Mouse (Mus musculus): ENCODE results near the gene Suox. TPM values are rescaled to one million over a fixed set of nuclear protein-coding genes. Genes with fewer than 3 reads are reported as not detected.
"Not testable (repeated sequence)": the region's sequence is repeated elsewhere in the genome, so short reads cannot be mapped to it uniquely, and the experiment has no call there.

The Suox gene
- total and polyA plus RNA-seq, 2 experiments from 2014 or later, result 10.3 to 15.5 TPM

DNA sequence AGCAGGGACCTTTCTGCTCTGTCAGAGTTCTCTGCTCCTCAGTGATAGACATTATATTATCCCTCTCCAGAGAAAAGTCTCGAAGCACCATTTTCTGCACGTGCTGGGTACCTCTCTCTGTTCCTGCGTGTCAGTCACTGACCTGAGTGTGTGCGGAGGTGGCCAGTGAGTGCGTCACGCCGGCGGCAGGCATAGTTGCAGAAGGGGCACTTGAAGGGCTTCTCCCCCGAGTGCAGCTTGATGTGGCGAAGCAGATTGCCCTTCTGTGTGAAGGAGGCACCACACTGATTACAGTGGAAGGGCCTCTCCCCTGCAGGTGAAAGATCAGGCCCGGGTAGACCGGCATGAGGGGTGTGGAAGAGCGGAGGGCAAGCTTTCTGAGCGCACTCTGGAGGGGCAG, 33.9 kb downstream of the Suox start:
- Histone ChIP-seq H3K4me3 (ENCODE audit: low read length) (no peak overlapping the region), H3K27ac (no peak overlapping the region), H3K4me1 (ENCODE audit: insufficient read depth, low read length) (peaks cover 13% of the 10 kb centered on the region; the same call in 1 of the 2 replicates), H3K4me2 (ENCODE audit: low read depth, low read length) (no peak overlapping the region), H3K36me3 (ENCODE audit: insufficient read depth, low read length) (peaks cover 31% of the 10 kb centered on the region), H3K27me3 (ENCODE audit: insufficient read depth, low read length) (no peaks in the 10 kb centered on the region), H3K9ac (replicated peaks; ENCODE audit: low read length) (no peak overlapping the region), H3K9me3 (ENCODE audit: low read length) (no peaks in the 10 kb centered on the region)
- TF ChIP-seq CTCF (IDR thresholded peaks at IDR 0.05; ENCODE audit: low read depth), result no peak
- ATAC-seq, result no peak
- 87% methylated on average over 14 of the region's 14 CpGs for WGBS
- DNase-seq (ENCODE audit: low spot score), result no peak

DNA sequence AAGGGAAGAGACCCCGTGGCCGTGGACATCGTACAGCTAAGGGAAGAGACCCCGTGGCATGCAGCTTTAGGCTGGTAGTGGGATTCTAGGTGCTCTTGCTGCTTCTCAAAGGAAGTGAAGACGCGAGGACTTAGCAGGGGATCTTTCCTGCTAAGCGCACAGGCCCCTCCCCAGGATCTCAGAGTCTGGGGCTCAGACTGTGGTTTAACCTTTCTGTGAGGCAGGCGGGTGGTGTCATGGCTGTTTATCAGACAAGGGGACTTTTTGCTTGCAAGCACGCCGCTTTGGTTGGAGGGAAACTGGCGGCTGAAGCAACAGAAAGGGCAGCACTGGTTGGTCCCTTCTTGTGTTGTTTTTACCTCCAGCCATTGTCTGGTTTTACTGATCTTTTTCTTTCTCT, 36.9 kb downstream of the Suox start:
- H3K4me2 ChIP-seq (ENCODE audit: low read depth, low read length), result peak overlapping the region; percentile 23; the same call in 1 of the 2 replicates
- H3K4me3 ChIP-seq (ENCODE audit: low read length), result no peak overlapping the region
- no peak overlapping the region for H3K27ac ChIP-seq
- H3K36me3 ChIP-seq (ENCODE audit: insufficient read depth, low read length), result peaks cover 44% of the 10 kb centered on the region
- no peak for TF ChIP-seq CTCF (IDR thresholded peaks at IDR 0.05; ENCODE audit: low read depth)
- ATAC-seq (no peak), DNase-seq (ENCODE audit: low spot score) (no peak)
- H3K9ac ChIP-seq (replicated peaks; ENCODE audit: low read length), result no peak overlapping the region
- no peaks in the 10 kb centered on the region for H3K9me3 ChIP-seq (ENCODE audit: low read length)
- 13% methylated on average over 11 of the region's 11 CpGs for WGBS
- no peaks in the 10 kb centered on the region for H3K4me1 ChIP-seq (ENCODE audit: insufficient read depth, low read length)
- H3K27me3 ChIP-seq (ENCODE audit: insufficient read depth, low read length), result no peaks in the 10 kb centered on the region

DNA sequence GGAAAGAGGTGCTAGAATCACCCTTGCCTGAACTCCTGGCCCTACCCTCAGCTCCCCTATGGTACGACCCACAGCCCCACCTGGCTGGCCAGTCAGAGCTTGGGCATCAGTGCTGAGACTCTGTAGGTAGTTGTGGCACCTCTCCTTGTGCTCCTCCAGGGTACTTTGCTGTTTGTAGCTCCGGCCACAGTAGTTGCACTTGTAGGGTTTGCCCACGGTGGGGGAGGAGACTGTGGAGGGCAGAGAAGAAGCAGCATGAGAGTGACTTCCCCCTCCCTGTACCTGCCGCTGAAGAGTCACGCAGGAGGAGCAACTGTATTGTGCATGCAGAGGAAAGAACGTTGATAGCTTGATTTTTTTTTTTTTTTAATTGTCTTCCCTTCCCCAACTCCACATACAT, 37.3 kb downstream of the Suox start:
- no peak for TF ChIP-seq CTCF (IDR thresholded peaks at IDR 0.05; ENCODE audit: low read depth)
- no peak overlapping the region for H3K4me3 ChIP-seq (ENCODE audit: low read length)
- no peak overlapping the region for H3K27ac ChIP-seq
- WGBS, result 47% methylated on average over 6 of the region's 6 CpGs
- H3K9me3 ChIP-seq (ENCODE audit: low read length), result no peaks in the 10 kb centered on the region
- H3K4me2 ChIP-seq (ENCODE audit: low read depth, low read length), result peak overlapping the region; percentile 23; the same call in 1 of the 2 replicates
- H3K36me3 ChIP-seq (ENCODE audit: insufficient read depth, low read length), result peaks cover 44% of the 10 kb centered on the region
- H3K9ac ChIP-seq (replicated peaks; ENCODE audit: low read length), result no peak overlapping the region
- DNase-seq (ENCODE audit: low spot score) (no peak), ATAC-seq (no peak)
- no peaks in the 10 kb centered on the region for H3K27me3 ChIP-seq (ENCODE audit: insufficient read depth, low read length)
- no peaks in the 10 kb centered on the region for H3K4me1 ChIP-seq (ENCODE audit: insufficient read depth, low read length)

DNA sequence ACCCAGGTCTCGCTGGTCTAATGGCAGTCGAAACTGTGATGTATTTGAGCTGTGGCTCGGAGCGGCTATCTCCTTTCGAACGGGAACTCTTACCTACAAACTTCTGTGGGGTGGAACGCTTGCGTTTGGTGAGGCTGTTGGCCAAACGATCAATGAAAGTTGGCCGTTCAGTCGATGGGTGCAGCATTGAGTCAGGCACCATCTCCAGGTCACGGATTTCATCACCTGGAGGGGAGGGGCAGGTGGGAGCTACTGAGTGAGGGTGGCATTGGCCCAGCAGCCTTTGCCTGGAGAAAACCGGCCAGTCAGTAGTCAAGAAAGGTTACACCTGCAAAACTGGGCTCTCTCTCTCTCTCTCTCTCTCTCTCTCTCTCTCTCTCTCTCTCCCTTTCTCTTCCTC, 38.2 kb downstream of the Suox start:
- H3K36me3 ChIP-seq (ENCODE audit: insufficient read depth, low read length), result peaks cover 36% of the 10 kb centered on the region
- ATAC-seq, result no peak
- no peak for DNase-seq (ENCODE audit: low spot score)
- no peak overlapping the region for H3K4me3 ChIP-seq (ENCODE audit: low read length)
- no peaks in the 10 kb centered on the region for H3K4me1 ChIP-seq (ENCODE audit: insufficient read depth, low read length)
- WGBS, result 96% methylated on average over 13 of the region's 13 CpGs
- H3K27ac ChIP-seq, result no peak overlapping the region
- no peaks in the 10 kb centered on the region for H3K9me3 ChIP-seq (ENCODE audit: low read length)
- H3K4me2 ChIP-seq (ENCODE audit: low read depth, low read length), result no peak overlapping the region
- H3K9ac ChIP-seq (replicated peaks; ENCODE audit: low read length), result no peak overlapping the region
- H3K27me3 ChIP-seq (ENCODE audit: insufficient read depth, low read length), result no peaks in the 10 kb centered on the region
- no peak for TF ChIP-seq CTCF (IDR thresholded peaks at IDR 0.05; ENCODE audit: low read depth)

DNA sequence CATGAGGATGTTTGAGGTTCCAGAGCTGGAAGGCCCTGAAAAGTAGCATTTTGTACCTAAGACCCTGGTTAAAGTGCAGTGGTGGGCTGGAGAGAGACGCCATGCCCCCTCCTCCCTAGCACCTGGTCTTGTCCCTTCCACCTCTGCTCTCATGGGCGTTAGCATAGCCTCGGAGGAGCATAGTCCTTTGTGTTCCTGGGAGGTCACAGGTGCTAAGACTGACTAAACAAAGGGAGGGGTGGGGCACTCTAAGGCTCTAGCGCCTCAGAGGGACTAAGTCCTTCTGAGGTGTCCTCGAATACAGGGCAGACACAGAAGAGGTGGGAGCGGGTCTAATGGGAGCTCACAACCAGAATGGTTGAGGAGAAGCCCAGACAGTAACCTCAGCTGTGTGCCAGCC, 42.3 kb downstream of the Suox start:
- Histone ChIP-seq H3K9me3 (ENCODE audit: low read length) (no peaks in the 10 kb centered on the region), H3K36me3 (ENCODE audit: insufficient read depth, low read length) (peaks cover 26% of the 10 kb centered on the region), H3K27ac (no peak overlapping the region), H3K4me1 (ENCODE audit: insufficient read depth, low read length) (no peaks in the 10 kb centered on the region), H3K27me3 (ENCODE audit: insufficient read depth, low read length) (no peaks in the 10 kb centered on the region), H3K9ac (replicated peaks; ENCODE audit: low read length) (no peak overlapping the region), H3K4me3 (ENCODE audit: low read length) (no peak overlapping the region), H3K4me2 (ENCODE audit: low read depth, low read length) (no peak overlapping the region)
- 25% methylated on average over 6 of the region's 6 CpGs for WGBS
- DNase-seq (ENCODE audit: low spot score) (no peak), ATAC-seq (no peak)
- no peak for TF ChIP-seq CTCF (IDR thresholded peaks at IDR 0.05; ENCODE audit: low read depth)

DNA sequence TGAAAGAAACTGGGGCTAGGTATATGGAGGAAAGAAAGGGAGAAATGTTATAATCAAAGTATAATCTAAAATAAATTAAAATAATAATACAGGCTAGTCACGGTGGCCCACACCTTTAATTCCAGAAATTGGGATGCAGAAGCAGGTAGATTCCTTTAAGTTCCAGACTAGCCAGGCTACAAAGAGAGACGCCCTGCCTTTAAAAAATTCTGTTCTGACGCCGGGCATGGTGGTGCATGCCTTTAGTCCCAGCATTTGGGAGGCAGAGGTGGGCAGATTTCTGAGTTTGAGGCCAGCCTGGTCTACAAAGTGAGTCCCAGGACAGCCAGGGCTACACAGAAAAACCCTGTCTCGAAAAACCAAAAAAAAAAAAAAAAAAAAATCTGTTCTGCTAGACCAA, 43.6 kb downstream of the Suox start:
- 86% methylated on average over 5 of the region's 5 CpGs for WGBS
- not testable (repeated sequence) for H3K27me3 ChIP-seq (ENCODE audit: insufficient read depth, low read length); ATAC-seq; H3K4me2 ChIP-seq (ENCODE audit: low read depth, low read length); H3K9me3 ChIP-seq (ENCODE audit: low read length); H3K4me3 ChIP-seq (ENCODE audit: low read length); H3K4me1 ChIP-seq (ENCODE audit: insufficient read depth, low read length); H3K27ac ChIP-seq; DNase-seq (ENCODE audit: low spot score); H3K9ac ChIP-seq (replicated peaks; ENCODE audit: low read length)
- peaks cover 16% of the 10 kb centered on the region; the same call in 1 of the 2 replicates for H3K36me3 ChIP-seq (ENCODE audit: insufficient read depth, low read length)

DNA sequence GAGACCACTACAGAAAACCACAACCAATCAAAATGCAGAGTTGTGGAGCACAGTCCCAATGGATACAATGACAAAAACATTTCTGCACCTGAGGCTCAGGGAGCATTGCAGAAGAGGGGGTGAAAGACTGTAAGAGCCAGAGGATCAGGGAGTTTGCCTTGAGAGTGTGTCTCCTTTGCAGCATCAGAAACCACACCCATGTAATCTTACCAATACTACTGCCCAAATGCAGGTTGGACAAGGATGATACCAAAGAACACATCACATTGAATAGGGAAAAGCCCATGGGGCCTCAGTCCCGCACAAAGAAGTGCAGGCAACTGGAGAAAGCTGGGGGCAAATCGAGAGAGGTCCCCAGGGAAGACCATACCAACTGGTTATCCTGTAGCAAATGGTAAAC, 44.1 kb downstream of the Suox start:
- Histone ChIP-seq H3K4me2 (ENCODE audit: low read depth, low read length) (no peak overlapping the region), H3K27ac (no peak overlapping the region), H3K27me3 (ENCODE audit: insufficient read depth, low read length) (no peaks in the 10 kb centered on the region), H3K9me3 (ENCODE audit: low read length) (no peaks in the 10 kb centered on the region), H3K36me3 (ENCODE audit: insufficient read depth, low read length) (peaks cover 10% of the 10 kb centered on the region; the same call in 1 of the 2 replicates), H3K4me3 (ENCODE audit: low read length) (no peak overlapping the region), H3K4me1 (ENCODE audit: insufficient read depth, low read length) (no peaks in the 10 kb centered on the region), H3K9ac (replicated peaks; ENCODE audit: low read length) (no peak overlapping the region)
- ATAC-seq (no peak), DNase-seq (ENCODE audit: low spot score) (no peak)
- TF ChIP-seq CTCF (IDR thresholded peaks at IDR 0.05; ENCODE audit: low read depth), result no peak
- 64% methylated on average over 2 of the region's 2 CpGs for WGBS
